Mouse (Mus musculus): ENCODE data around the gene Raph1.
"Not testable (repeated sequence)": the region's sequence is repeated elsewhere in the genome, so short reads cannot be mapped to it uniquely, and the experiment has no call there.

The Raph1 gene

DNA sequence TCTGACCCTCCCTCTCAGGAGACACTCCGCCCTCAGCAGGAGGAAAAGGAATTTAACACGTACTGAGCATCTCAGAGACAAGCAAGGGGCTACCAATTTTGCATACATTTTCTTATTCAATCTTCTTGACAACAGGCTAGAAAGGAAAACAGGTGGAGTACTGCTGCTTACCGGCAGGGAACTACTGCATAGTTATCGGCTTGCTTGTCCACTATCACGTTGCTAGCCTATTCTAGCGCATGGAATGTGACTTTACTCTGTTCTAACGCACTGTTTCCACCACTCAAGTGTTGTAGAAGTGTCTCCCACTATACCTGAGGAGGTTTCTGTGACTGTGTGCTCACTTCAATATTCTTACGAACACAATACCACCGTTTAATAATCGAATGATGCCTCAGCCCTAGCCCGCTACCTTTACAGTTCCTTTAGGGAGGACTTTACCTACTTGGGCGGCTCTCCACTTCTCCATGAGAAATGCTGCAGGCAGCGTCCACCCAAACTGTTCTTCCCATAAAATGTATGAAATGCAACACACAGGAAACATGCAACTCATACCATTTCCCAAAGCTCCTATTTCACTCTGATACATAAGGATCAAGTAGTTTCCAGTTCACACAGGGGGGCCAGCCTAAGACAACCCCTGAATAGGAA is 1.5 kb downstream of the Raph1 start:
- DNase-seq (ENCODE audit: extremely low read depth, low read depth), result no peak

DNA sequence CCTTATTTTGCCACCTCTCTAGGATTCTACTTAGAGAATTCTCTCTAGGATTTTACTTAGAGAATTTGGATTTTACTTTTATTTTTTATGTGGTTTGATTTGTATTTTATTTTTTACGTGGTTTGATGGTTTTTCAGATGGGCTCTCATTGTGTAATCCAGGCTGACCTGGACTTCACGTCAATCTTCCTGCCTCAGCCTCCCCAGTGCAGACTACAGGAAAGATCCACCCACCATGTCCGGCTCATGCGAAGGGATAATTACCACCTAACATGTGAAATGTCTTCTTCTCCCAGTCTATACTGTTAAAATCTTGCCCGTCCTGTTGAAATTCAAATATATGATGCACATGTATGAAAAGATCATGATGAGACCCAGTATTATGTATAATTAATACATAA is 2.2 kb downstream of the Raph1 start:
- no peak for DNase-seq (ENCODE audit: extremely low read depth, low read depth)

DNA sequence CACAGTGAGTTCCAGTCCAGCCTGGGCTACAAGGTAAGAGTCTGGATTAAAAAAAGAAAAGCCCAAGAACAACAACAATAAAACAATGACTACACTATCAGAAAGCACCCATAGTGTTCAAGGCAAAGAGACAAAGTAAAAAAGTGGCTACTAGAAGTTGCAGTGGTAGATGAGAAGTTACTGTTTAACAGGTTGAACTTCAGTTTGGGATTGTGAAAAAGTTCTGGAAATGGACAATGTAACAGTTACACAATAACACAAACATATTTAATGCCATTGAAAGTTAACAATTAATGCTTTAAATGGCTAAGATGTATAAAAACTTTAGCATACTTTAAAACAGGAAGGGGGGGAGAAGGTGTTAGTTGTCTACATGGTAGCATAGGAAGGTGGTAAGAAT is 3.9 kb downstream of the Raph1 start:
- DNase-seq (ENCODE audit: extremely low read depth, low read depth), result no peak

DNA sequence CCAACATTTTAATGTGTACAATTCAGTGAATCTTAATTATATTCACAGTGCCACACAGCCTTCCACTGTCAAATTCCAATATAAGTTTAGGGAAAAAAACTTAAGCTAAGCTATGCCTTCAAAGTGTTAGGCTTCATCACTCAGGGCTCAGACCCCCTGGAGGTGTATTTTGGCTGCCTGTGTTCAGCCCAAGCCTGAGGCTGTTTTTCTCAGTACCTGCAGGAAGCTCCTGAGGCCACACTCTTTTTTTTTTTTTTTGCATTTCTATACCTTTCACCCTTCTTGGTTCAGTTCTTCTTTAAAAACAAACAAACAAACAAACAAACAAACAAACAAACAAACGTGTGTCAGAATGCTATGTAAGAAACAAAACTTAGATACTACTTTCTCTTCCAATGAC is 23.2 kb downstream of the Raph1 start:
- DNase-seq (ENCODE audit: extremely low read depth, low read depth), result no peak

DNA sequence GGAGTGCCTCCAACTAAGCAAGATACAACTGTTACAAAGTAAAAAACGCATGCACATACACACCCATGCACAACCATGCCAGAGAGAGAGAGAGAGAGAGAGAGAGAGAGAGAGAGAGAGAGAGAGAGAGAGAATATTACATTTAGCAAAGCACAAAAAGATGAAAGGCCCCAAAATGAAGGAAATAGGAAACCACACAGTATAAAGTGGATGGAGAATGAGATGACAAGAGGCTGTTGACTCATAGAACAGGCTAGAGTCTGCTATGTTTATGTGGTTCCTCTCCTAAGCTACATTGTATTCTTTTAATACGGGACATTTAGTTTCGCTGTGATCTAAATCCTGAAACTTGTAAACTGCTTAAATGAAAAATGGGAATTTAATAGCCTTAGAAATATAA is 27.6 kb downstream of the Raph1 start:
- no peak for DNase-seq (ENCODE audit: extremely low read depth, low read depth)

DNA sequence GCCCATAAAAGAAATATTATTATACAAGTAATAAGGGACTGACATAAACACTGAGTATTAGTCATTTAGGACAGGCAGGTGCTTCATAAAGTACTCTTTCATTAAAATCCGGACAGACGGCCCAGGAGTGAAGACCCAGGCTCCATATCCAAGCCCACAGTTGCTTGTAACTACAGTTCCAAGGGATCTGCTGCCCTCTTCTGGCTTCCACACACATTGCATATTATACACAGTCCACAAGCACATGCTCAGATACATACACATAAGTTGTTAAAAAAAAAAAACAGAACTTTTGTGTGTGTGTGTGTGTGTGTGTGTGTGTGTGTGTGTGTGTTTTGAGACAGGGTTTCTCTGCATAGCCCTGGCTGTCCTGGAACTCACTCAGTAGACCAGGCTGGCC is 32.0 kb downstream of the Raph1 start:
- peak; percentile 68 for DNase-seq (ENCODE audit: extremely low read depth, low read depth)

DNA sequence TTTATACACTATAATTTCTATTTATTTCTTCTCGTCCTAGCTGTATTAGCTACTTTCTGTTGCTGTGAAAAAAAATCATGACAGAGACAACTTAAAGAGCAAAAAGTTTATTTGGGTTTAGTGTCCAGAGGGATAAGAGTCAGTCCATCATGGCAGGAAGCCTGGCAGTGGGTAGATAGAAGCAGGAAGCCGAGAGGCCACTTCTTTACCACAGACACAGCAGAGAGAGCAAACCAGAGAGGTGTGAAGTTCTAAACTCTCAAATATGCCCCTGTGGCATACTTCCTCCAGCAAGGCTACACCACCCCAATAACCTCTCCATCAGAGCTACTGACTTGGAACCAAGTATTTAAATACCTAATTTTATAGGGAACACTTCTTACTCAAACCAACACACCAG is 36.3 kb downstream of the Raph1 start:
- no peak for DNase-seq (ENCODE audit: extremely low read depth, low read depth)

DNA sequence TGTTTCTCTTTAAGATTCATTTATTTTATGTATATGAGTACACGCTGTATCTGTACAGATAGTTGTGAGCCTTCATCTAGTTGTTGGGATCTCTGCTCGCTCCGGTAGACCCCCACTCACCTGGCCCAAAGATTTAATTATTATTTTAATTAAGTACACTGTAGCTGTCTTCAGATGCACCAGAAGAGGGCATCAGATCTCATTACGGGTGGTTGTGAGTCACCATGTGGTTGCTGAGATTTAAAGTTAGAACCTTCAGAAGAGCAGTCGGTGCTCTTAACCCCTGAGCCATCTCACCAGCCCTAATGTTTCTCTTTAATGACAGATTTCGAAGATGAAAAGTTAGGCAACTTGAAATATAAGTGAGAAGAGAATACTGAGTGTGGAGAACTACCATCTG is 36.8 kb downstream of the Raph1 start:
- no peak for DNase-seq (ENCODE audit: extremely low read depth, low read depth)

DNA sequence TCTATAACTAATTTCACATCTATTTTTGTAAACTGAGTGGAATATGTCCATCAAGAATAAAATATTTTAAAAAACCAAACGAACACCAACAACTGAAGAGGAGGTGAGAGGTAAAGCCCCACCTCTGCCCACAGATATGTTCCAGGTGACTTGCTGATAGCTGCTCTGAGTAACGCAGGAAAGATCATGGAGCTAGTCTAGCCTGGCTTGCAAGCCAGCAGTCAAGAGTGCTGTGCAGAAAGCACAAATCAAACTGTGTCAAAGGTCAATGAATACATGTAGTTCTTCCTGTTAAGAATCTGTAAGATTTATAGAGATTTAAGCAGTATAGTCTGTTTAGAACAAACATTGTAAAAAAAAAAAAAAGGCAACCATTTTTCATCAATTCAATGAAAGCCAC is 56.3 kb downstream of the Raph1 start:
- no peak for DNase-seq (ENCODE audit: extremely low read depth, low read depth)

DNA sequence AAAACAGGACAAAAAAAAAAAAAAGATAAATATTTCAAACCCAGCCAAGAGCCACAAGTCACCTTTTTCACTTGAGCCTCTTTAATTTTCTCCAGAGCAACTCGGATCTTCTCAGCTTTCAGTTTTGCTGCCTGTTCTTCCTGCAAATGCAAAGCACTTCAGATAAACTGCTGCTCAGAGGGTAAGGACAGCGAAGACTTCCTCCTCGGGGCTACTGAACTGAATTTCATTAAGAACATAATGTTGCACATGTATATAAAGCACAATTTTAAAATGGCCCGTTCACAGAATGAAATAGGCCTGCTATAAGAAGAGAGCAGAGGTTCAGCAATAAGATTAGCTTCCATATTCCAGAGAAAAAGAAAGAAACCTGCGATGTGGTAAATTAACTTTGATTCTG is 63.4 kb downstream of the Raph1 start:
- DNase-seq (ENCODE audit: extremely low read depth, low read depth), result peak; percentile 68

DNA sequence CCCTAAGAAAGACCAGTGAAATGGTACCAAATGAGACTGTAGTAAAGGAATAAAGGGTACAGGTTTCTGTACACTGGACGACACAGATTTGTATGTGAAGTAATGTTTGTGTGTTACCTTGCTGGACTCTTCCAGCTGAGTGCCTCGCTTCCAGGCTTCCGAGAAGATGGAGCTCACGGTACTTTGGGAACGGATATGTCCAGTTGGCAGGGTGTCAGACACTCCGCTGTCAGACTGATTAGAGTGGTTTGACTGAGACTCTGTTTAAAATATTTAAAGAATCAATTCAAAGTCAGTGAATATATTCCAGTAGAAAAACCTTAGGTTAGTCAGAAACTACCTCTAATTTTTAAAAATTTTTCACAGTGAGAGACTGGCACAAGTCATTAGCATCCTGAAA is 73.5 kb downstream of the Raph1 start:
- no peak for DNase-seq (ENCODE audit: extremely low read depth, low read depth)

DNA sequence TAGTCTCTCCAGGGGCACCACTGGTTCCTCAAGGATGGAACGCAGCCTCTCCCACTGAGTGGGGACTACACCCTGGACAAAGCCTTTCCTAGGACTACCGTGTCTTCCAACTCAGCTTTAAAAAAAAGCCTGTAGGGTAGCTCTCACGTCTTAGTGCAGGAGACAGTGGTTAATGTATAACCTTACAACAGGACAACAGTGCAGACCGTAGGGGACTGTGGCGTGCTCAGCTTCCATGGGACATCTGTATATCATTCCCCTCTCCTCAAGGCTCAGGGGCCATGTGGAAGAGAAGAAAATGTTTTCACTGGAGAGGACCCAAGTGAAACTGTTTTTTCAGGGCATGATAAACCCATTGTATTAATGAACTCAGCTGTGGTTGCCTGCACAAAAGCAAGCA is 74.5 kb downstream of the Raph1 start:
- no peak for DNase-seq (ENCODE audit: extremely low read depth, low read depth)

DNA sequence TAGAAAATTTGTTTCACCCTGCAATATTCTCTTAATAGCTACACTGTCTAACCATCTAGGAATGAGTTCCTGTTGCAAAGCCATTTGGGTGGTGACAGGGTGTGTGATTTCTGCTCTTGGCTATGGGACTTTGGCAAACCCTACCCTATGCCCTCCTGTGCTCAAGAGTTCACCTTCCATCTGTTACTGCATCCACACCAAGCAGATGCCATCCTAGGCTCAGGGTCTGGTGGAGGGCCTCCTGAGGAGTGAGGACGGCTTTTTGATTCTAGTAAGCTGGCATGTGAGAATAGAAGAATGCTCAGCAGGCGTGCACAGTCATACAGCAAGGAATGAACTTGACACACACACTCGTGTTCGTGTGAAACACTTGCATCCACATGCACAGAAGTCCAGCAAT is 76.4 kb downstream of the Raph1 start:
- DNase-seq (ENCODE audit: extremely low read depth, low read depth), result no peak

DNA sequence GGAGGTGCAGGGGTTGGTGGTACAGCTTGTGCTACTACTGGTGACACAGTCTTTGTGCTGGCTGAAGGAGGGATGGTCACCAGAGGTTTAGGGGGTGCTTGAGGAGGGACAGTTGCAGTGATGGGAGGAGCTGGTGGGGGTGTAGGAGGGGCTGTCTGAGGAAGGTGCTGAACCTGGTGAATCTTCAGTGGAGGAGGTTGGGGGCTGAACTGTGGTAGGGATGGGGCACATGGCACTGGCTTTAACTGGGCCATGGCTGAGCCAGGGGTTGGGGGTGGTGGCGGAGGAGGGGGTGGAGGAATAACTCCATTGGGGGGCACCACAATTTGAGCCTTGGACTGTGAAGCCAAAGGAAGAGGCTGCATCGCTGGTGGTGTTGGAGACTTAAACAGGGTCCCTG is 77.2 kb downstream of the Raph1 start:
- DNase-seq (ENCODE audit: extremely low read depth, low read depth), result no peak

DNA sequence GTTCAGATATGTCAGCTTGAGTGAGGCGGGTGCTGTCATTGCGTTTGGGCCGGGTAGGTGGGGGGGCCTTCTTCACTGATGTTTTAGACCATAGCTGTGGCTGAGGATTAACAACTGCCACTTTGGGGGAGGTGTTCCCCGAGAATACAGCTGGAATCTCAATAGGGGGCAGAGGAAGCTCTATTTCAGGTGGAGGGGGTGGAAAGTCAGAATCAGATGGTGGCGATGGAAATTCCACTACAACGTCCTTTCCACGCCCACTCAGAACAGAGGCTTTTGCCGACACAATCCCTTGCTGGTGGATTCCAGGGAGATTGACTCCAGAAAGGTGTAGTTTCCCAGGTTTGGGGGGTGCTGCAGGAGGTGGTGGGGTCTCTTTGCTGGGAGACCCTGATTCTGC is 78.3 kb downstream of the Raph1 start:
- DNase-seq (ENCODE audit: extremely low read depth, low read depth), result no peak

DNA sequence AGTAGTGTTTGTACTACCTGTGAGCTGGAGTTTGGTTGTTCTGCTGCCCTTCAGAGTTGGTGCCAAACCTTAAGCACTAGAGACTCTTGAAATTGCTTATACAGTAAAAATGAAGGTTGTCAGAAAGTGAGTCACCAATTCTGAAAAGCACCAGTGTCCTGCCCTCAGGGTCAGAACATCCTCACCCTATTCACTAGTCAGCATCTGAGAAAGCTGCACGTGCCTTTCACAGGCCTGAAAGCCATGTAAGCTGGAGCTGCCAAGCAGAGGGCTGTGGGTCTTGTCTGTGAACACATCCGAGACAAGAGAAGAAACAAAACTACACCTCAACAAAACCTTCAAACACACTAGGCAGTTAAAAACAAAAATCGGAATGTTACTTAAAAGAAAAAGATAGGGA is 81.3 kb downstream of the Raph1 start:
- DNase-seq (ENCODE audit: extremely low read depth, low read depth), result no peak

DNA sequence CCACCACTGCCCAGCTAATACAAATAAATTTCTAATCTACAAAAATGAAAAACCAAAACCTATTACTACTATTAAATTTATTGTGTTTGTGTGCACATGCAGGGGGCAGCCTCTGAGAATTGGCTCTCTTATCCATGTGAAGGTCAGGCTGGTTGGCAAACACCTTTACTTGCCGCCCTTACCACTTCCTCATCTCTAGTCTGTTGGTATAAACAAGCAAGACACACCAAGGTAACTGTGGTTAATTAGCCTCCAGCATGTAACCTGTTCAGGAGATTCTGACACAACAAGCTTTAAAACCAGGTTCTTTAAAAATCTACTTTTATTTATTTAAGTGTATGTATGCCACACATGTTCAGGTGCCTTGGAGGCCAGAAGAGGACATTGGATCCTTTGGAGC is 84.0 kb downstream of the Raph1 start:
- no peak for DNase-seq (ENCODE audit: extremely low read depth, low read depth)

DNA sequence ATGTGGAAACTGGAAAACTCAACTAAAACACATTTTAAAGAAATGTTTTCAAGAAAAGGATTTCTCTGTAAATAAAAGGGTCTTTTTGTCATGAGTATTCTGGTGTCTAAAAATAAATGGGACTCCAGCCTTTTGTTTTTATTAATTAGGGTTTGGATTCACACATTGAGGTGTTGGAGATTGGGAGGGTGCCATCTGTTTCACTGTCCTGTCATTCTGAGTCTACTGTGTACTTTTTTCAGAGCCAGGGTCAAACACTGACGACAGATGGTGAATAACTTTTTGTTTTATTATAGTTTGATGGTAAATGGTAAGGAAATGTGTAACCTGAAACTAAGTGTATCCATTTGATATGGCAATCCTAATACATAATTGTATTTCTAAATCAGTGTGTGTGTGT is 85.3 kb downstream of the Raph1 start:
- DNase-seq (ENCODE audit: extremely low read depth, low read depth), result no peak

DNA sequence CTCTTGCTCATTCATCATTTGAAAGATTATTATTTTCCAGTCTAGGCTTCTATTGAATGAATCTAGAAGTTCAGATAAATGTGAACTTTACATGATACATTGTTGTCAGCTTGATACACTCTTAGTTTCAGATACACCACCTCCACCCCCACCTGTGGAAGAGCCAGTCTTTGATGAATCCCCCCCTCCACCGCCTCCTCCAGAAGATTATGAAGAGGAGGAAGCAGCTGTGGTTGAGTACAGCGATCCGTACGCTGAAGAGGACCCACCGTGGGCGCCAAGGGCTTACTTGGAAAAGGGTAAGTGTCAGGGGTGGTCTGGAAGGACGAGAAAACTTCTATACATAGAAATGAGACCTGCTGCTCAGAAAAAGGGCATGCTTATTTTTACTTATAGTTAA is 96.4 kb downstream of the Raph1 start:
- no peak for DNase-seq (ENCODE audit: extremely low read depth, low read depth)

DNA sequence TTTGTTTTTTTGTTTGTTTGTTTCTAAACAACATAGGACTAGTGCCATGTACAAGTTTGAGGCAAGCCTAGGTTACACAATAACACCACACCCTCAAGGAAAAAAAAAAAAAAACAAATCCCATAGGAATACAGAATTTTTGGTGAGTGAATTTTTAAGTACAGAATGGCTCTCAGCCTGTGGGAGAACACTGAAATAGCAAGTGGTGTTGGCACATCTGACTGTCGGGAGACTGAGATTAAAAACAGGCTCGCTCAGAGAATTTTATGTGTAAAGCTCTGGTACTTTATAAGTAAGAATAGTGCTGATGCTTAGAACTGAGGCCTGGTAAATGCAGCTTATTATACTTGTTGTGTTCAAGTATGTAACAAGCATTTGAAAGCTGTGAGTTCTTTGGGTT is 97.4 kb downstream of the Raph1 start:
- no peak for DNase-seq (ENCODE audit: extremely low read depth, low read depth)

DNA sequence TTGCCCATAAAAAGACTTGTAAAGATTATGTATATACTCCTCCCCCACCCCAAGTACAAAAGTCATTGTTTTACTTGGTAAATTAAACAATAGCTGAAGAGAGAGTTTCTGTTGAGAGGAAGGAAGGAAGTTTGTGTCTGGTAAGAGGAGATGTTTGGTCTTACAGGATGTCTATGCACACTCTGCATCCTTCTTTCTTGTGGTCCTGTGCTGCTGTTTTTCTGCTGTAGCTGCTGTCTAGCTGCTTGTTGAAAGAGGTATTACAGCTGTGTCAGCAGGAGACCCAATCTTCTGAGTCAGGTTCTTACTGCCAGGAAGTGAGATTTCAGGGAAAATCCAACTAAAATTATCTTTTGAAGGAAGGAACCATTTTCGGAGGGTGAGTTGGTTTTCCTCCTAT is 106.3 kb downstream of the Raph1 start:
- no peak for DNase-seq (ENCODE audit: extremely low read depth, low read depth)

DNA sequence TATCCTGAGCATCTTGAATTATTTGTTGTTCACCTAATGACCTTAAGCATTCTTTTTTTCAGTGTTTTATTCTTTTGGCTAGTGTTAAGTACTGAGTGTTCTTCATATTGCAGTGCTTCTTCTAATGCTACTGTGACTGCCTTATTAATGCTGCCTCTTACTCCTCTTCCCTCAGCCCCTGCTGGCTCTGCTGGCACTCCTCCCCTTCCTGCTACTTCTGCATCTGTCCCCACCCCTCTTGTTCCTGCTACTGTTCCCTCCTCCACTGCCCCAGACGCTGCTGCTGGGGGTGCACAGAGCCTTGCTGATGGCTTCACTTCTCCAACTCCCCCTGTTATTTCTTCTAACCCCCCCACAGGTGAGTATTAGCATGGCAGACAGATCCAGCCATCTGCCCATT is 117.0 kb downstream of the Raph1 start:
- DNase-seq (ENCODE audit: extremely low read depth, low read depth), result no peak

DNA sequence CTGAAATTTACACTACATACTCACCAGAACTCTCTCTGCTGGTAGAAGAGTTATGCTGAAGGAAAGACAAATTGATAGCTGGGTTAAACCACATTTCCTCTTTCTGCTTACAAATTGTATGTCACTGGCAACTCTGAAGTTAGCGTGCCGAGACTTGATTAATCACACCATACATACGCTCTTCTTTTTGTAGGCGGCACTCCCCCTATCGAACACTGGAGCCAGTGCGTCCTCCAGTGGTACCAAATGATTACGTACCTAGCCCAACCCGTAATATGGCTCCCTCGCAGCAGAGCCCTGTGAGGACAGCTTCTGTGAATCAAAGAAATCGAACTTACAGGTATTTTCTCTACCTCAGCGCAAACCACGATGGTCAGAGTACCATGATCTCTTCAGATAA is 119.8 kb downstream of the Raph1 start:
- DNase-seq (ENCODE audit: extremely low read depth, low read depth), result no peak

DNA sequence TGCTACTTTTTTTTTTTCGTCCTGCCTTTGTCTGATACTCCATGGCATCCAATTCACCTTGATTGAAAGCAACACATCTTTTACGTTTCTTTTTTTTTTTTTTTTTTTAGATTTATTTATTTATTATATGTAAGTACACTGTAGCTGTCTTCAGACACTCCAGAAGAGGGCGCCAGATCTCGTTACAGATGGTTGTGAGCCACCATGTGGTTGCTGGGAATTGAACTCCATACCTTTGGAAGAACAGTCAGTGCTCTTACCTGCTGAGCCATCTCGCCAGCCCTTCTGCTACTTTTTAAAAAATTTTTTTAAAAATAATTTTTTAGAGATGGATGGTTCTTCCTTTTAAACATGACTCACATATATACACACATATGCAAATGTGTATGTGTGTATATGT is 125.5 kb downstream of the Raph1 start:
- not testable (repeated sequence) for DNase-seq (ENCODE audit: extremely low read depth, low read depth)
